ENCODE assay signal across 20 mouse cellular contexts in the genomic region with DNA sequence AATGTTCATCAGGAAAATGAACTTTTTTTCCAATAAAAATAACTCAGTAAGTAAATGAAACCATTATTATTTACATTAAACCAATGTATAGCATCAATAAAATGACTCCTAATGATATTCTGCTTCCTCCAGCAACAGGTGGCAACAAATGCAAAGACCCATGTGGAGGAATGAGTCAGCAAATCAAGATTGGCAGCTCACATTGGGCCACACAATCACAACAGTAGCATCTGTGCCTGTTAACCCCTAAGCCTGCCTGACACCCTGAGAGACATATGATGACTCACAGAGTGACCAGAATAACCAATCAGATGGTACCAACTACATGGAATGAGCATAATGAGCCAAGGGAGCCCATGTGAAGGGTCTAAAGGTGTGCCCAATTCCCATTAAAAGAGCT.
"Had no signal": no experiment of that assay in that cellular context is flagged by ENCODE, and none has a peak within 500 bp of the region (broad histone marks: within the 10 kb centered on the region; RNA-seq: fewer than 3 reads in every experiment).

No protein-coding gene starts in this region.

- H3K27ac ChIP-seq: lung, embryonic 15.5 days; macrophage; midbrain, embryonic 13.5 days; midbrain, embryonic 15.5 days; neural tube, embryonic 13.5 days; neural tube, embryonic 15.5 days had no signal

- ATAC-seq: liver, postnatal 0 days; lung, postnatal 0 days; midbrain, embryonic 13.5 days; midbrain, embryonic 15.5 days had no signal

- H3K36me3 ChIP-seq: lung, embryonic 15.5 days; midbrain, embryonic 13.5 days; midbrain, embryonic 15.5 days; neural tube, embryonic 13.5 days; neural tube, embryonic 15.5 days had no signal

- DNase-seq: liver, postnatal 0 days; lung, adult 2 months; lung, postnatal 14 days; lung, postnatal 36 days; retina, postnatal 1 day; right cerebral cortex, adult 18-20 months; right cerebral cortex, postnatal 4 days; spleen, adult 18-20 months; thymus, adult 18-20 months; thymus, postnatal 14 days; thymus, postnatal 36 days had no signal

- H3K4me2 ChIP-seq: lung, embryonic 15.5 days; midbrain, embryonic 11.5 days; midbrain, embryonic 13.5 days; midbrain, embryonic 15.5 days; neural tube, embryonic 13.5 days; neural tube, embryonic 15.5 days had no signal

- H3K4me1 ChIP-seq: lung, embryonic 15.5 days; megakaryocyte, embryonic 14.5 days; midbrain, embryonic 13.5 days; midbrain, embryonic 15.5 days; neural tube, embryonic 13.5 days; neural tube, embryonic 15.5 days had no signal

- H3K9me3 ChIP-seq: lung, embryonic 15.5 days; megakaryocyte, embryonic 14.5 days; midbrain, embryonic 13.5 days; midbrain, embryonic 15.5 days; neural tube, embryonic 13.5 days; neural tube, embryonic 15.5 days had no signal

- H3K9ac ChIP-seq: liver, postnatal 0 days; lung, embryonic 15.5 days; midbrain, embryonic 13.5 days; midbrain, embryonic 15.5 days; neural tube, embryonic 13.5 days; neural tube, embryonic 15.5 days had no signal

- H3K4me3 ChIP-seq: lung, embryonic 15.5 days; megakaryocyte, embryonic 14.5 days; midbrain, embryonic 13.5 days; midbrain, embryonic 15.5 days; neural tube, embryonic 13.5 days; neural tube, embryonic 15.5 days had no signal

- H3K27me3 ChIP-seq: lung, embryonic 15.5 days; megakaryocyte, embryonic 14.5 days; midbrain, embryonic 13.5 days; midbrain, embryonic 15.5 days; neural tube, embryonic 13.5 days; neural tube, embryonic 15.5 days had no signal
